Mouse (Mus musculus) urinary bladder, adult 18-20 months (tissue): ENCODE data around the gene Gm12216.
"Not testable (repeated sequence)": the region's sequence is repeated elsewhere in the genome, so short reads cannot be mapped to it uniquely, and the experiment has no call there.

Experiments used
- DNase-seq, 2 experiments: peaks; one replicate each; pipeline ENCODE4 v3.0.0; 2022; ENCODE audit warnings: low spot score in 2 of 2, mixed read lengths in 2 of 2

The Gm12216 gene

DNA sequence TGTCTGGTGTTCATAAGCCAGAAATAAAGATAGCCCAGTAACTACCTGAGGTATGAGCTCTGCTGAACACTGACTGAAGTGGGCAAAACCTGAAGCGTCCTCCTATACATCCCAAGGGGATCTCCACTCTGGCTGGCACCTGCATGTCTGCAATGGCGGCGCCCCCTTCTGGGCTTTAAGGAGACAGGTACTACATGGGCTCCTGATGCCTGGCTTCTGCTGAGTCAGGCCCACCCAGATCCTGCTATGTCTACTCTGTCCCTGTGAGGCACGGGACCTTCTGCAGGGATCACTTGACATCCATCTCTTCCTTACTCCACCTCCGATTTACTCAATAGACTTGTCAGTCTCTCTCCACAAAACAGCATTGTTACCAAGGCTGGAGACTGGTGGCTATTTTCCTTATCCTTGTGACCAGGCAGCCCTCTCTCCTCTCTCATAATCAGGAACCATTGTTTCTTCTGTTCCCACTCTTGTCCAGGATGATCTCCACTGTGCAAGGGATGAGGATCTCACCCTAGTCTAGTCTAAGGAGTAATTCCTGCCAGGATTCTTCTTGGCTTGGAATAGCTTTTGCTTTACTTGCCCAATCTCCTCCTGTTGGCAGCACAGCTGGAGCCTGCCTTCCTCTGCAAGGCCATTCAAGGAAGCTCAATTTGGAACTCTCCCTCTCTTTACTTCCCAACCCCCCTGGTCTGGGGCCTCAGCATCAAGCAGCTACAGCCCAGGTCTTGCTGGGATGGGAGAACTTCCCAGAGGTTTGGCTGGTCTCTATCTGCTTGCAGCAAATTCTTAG lies 15.1 kb upstream of the Gm12216 start:
- DNase-seq = not testable (repeated sequence)

- no peak for DNase-seq
Observed at GRCm38 (mm10) chr11:53871786-53872507, 12.9 kb upstream of the Gm12216 start.

- DNase-seq = no peak
Observed at GRCm38 (mm10) chr11:53869172-53869571, 10.1 kb upstream of the Gm12216 start.

GRCm38 (mm10) chr11:53868323-53868722 lies 9.3 kb upstream of the Gm12216 start:
- DNase-seq = not testable (repeated sequence)

DNA sequence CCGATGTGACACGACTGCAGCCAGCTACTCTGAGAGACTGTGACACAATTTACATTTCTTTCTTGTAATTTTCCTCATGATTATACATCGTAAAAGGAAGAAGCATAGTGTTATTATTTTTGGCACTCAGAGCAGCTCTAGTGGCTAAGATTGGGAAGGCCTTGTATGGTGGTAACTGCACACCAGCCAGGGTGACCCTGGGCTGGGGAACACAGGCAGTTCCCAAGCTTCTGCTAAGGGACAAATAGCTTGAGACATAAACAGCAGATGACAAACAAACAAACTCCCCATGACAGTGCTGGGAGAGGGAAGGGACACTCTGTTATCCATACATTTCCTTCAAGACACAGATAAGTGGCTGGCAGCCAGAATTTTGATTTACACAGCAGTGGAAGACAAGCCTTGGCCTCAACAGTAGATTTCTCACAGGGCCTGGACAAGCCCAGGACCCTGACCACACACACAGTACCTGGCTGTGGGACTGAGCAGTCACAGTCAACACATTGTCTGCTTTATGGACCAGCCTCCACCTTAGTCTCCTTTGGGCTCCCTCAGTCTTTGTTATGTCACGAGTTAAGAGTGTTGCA lies 5.8 kb upstream of the Gm12216 start:
- not testable (repeated sequence) for DNase-seq

DNA sequence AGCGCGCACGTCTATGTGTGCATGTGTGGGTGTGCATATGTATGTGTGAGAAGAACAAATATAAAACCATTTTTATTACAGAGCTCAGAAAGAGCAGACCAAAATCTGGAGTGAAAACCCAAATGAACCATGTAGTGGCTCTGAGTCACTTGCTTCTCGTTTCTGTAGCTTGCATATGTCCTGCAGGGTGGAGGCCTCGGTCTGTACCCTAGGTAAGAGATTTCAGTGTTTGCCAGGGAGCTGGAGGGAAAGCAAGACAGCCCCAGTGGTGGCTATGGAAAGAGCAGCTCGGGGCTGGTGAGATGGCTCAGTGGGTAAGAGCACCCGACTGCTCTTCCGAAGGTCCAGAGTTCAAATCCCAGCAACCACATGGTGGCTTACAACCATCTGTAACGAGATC lies 1.9 kb upstream of the Gm12216 start:
- not testable (repeated sequence) for DNase-seq

DNA sequence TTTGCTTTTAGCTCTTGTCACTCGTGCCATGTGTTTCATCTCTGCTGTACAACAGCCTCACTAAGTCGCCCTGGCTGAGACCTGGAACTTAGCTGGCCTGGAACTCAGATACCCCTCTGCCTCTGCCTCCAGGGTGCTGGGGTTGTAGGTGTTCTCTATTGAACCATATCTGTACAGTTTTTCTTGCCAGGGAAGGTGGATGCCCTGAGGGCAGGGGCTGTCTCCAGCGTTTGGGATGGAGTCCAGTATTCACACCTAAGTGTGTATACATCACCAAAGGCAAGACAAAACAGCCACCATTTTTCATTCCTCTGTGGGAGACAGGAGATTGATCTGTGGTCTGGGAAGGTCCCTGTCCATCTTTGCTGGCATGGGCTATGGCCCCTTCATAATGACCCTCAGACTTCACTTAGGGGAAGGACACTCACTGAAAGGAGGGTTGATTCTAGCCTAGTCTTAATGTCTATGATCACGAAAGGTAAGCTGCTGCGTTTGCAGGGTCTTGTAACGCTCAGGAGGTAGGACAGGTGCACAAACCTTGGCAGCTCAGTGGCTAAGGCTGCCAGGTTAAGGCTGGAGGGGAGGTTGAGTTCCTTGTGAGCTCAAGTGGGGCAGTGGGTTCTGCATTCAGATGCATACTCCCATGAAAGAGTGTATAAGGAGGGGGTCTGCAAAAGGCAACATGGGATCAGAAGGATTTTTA lies 847 bp downstream of the Gm12216 start:
- no peak for DNase-seq

- DNase-seq = no peak
Observed at GRCm38 (mm10) chr11:53853665-53854064, 5.4 kb downstream of the Gm12216 start.

- DNase-seq = no peak
Observed at GRCm38 (mm10) chr11:53851795-53852194, 7.3 kb downstream of the Gm12216 start.

DNA sequence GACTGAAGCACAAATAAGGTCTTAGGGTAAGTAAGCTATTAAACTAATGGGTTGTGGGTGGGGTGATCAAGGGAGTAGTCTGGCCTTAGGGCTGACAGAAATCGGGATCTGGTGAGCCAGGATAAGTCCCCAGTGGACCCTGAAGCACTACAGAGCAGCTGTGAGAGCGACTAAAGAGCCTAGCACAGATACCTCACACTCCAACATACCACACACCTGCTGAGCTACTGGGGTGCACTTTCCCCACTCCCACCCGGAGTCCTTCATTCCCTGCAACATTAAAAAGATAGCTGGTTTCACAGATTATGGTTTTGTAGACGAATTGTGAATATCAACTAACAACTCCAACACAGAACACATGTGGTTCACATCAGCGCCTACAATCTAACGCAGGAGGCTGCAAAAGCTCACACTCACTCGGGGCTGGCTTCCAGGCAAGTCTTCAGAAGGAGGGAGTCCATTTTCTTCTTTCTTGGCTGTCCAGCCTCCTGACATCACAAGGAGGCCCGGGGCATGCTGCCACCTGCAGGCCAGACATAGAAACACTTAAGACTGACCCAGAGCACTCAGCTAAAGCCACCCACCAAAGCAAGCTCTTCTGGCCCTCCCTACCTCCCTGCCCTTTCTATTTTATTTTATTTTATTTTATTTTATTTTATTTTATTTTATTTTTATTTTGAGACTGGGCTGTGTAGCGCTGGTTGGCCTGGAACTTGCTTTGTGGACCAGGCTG lies 9.3 kb downstream of the Gm12216 start:
- DNase-seq = peak; percentile 66 to 79

DNA sequence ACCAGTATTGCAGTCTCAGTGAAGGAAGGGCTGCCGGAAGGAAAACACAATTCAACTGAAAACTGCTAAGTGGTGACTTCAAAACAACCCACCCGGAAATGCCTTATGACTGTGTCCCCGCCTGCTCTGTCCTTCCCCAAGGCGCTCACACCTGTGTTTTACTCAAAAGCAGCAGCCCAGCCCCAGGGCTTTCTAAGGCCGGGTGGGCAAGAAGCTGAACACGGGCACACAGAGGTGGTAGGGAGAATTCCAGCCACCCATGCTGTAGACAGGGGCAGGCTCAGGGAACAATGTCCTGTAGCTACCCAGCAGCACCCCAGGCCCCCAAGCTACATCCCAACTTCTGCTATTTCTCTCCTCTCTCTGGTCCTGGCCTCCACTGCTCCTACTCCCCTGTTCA lies 13.4 kb downstream of the Gm12216 start:
- no peak for DNase-seq

DNA sequence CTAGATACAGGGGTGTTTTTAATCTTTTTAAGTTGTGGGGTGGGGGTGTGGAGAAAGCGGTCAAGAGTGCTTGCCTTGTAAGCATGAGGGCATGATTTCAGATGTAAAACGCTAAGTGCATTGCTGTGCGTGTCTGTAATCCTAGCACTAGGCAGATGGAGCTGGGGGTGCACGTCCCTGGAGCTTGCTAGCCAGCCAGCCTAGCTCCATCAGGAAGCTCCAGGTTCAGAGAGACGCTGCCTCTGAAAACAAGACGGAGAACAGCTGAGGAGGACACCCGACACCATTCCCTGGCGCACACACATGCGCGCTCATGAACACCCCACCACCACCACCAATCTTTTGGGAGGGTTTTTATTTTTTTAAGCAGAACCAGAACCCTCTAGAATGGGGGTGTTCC lies 15.9 kb downstream of the Gm12216 start:
- no peak for DNase-seq

- DNase-seq = no peak
Observed at GRCm38 (mm10) chr11:53842161-53842581, 16.9 kb downstream of the Gm12216 start.

- DNase-seq = no peak
Observed at GRCm38 (mm10) chr11:53841514-53841913, 17.5 kb downstream of the Gm12216 start.

DNA sequence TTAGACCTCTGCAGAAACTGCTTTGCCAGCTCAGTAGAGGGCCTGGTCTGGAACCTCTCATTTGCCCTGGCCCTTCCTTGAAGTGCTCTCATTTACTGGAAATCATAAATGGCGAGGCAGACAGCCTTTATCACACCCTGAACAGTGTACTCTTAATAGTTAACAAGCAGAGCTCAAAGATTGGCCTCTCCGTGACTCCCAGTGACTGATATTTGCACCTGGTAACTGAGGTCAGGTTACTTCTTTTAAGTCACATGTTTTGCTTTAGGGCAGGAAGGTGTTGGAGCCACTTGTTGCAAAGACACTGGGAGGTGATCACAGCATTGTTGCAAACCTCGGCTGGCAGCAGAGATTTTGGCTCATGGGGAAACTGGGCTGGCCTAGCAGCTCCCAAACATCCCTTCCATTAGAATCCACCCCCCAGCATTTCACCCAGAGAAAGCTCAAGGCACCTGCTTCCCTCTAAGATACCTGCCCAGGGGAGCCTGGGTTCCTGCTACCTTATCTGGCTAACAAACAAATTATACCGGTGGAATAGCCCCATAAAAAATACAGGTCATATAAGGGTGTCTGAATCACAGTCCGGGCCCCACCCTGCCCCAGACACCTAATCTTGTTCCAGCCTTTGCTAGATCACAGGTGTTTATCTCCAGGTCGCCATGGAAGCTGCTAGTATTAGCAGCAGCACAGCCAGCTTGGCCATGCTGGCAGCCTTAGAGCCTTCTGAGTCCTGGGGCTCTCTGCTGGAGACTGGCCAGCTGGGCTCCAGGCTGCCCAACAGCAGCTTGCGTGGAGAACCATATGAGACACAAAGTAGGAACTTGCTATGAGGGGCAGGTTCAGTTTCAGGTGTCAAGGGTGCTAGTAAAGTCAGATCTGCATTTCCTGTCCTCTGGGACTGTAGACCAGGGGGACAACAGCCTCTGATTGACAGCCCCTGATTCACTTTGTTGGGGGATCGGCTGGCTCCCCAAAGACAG lies 19.1 kb downstream of the Gm12216 start:
- no peak for DNase-seq

DNA sequence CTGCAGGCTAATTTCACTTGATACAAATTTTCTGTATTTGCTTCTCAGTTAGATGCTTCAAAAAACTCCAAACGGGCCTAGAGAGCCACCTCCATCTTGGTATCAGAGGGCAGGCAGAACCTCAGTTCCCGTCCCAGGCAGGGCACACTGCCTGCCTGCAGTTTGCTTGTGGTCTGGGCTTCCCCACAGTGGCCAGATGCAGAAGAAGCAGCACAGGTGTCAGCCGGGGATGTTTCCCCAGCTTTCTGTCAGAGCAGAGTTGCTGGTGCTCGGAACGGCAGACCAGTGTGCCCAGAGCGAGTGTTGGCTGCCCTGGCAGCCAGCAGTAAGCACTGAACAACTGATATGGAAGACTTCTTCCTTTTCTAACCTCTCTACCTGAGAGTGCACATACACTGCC lies 19.9 kb downstream of the Gm12216 start:
- DNase-seq = no peak

DNA sequence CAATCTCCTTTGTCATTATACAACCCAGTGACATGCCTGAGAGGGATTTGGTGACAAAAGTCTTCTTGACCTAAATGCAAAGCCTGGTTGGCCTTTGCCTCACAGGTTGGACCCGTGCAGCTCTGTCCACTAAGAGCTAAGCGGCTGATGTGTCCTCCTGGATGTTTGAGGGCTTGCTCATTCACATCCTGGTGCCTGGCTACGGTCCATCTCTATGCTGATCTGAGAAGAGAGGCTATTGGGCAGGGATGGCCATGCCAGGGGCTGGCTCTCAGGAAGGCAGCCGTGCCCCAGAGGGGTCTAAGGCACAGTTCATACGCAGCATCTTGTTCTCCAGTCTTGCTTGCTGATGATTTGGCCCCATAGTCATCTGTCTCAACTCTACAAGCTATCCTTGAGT lies 21.3 kb downstream of the Gm12216 start:
- no peak for DNase-seq

DNA sequence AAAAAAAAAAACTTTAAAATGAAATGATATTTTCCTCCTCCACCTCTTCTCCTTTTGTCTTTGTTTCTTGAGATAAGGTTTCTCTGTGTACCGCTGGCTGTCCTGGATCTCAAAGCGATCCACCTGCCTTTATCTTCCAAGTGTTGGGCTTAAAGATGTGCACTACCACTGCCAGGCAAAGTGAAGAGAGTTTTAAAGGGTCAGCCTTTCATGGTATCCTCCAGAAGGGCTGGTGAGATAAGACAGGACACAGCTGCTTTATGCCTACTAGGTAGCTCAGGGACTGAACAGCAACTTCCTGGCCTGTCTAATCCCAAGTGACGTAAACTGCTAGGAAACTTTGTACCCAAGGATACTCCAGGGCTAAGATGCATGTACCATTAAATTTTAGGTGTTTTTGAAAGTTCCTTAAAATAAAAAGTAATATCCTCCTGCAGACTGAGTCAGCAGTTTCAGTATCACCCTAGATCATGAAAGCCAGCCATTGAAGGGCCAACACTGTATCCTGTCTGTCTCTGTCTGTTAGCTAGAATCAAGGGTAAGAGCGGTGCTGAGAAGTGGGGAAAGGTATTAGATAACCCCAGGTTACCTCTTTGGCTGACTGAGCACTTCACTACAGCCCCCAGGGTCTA lies 23.6 kb downstream of the Gm12216 start:
- DNase-seq = no peak

DNA sequence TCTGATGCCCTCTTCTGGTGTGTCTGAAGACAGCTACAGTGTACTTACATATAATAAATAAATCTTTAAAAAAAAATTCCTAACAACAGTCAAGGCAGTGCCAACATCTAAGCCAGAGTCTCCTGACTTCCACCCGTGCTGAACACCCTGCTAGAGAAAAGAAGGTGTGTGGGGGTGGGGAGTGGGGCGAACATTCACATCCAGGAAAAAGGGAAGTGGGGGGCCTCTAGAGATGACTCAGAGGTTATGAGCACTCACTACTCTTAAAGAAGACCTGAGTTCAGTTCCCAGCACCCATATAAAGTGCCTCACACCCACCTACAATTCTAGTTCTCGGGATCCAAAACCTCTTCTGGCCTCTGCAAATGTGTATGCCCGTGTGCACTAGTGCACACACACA lies 33.6 kb downstream of the Gm12216 start:
- DNase-seq = no peak

- DNase-seq = no peak
Observed at GRCm38 (mm10) chr11:53821945-53822338, 37.1 kb downstream of the Gm12216 start.
